Mouse (Mus musculus): ENCODE data around the gene AC161166.1.

DNA sequence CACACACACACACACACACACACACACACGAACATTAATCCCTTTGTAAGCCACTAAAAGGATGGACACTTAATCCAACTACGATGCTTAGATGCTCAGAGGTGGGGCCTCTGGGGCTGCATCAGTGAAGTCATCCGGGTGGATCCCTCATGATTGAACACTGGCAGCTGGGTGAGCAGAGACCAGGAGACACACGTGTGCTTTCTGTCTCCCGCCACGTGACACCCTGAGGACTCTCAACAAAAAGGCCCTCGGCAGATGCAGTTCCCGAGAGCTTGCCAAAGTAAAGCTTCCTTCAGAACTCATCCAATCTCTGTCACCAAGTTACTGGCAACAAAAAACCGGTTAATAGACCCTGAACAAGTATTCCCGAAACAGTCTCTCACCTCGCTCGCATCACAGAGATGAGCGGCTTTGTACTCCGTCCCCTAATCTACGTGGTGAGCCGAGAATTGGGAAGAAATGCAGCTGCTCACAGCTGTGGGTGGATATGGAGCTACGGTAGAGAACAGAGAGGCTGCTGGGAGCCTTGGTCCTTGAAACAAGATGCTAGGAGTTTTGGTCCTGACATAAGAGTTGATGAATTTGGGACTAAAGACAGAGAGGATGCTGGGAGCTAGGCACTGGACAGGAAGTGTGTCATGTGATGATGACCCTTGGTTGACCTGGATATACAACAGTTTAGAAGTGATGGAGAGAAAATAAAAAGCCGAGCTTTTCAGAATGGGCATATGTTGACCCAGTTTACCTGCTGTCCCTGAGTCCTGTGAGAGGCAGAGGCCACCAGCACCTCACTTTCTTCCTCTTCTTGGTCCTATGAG is 31.9 kb downstream of the AC161166.1 start:
- no peak for TF ChIP-seq CTCF (IDR thresholded peaks at IDR 0.05; ENCODE audit: borderline replicate concordance, insufficient read depth, low read length)
- no peak for TF ChIP-seq POLR2A (IDR thresholded peaks at IDR 0.05; ENCODE audit: low read depth, low read length)

Measured in embryonic fibroblast, embryonic 13.5 days (primary cell).